Mouse (Mus musculus): ENCODE measurements around the gene Klf12. TPM values are rescaled to one million over a fixed set of nuclear protein-coding genes. Genes with fewer than 3 reads are reported as not detected.

Gene Klf12
- polyA plus RNA-seq, 1 experiment from 2014 or later: 5.5 TPM

DNA sequence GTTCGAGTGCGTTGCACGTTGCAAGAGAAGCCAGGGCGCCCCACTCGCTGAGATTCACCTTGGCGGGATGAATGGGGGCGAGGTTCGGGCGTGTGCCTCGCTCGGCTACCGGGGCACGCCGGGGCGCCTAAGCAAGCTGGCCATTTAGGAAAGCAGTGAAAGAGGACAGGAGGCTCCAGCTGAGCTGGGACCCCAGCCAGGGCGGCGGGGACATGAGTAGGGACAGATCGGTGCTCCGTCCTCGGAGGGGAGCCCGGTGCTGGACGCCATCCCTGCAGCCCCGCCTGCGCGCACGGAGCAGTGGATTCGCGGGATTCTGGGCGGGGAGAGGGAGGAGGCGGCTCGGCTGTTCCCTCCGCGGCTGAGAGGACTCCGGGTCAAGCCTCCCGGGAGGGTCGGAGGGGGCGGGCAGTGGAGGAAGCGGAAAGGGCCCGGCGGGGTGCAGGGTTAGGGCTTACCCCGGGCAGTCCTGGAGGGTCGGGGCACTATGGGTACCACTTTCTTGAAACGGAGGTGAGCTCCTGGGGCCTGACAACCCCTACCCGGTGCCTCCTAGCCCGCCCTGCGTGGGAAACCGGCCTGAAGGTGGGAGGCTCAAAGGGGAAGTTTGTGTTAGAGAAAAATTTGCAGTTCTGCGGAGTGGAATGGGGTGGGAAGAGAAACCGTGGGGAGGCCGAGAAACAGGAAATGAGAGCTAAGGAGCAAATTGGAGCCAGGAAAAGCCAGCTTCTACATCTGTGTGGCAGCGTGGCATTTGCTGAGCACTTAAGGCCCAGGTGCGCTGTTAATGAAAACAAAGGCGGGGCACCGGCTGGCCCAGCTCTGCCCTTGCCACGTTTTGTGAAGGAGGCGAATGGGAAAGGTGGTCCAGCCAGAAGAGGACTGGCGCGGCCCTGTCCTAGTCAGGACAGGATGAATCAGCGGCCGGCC, 1.4 kb upstream of the Klf12 start:
- peaks cover 22% of the 10 kb centered on the region for H3K4me1 ChIP-seq
- H3K27me3 ChIP-seq (replicated peaks): 0 out of 2 replicates have a peak, but pooled peaks cover 2% of the 10 kb centered on the region
- H3K9ac ChIP-seq: peak overlapping the region; percentile 83
- no peaks in the 10 kb centered on the region for H3K9me3 ChIP-seq
- H3K4me2 ChIP-seq: peak overlapping the region; percentile 99
- ATAC-seq (ENCODE audit: extremely low read depth, insufficient number of reproducible peaks, low FRiP score, low TSS enrichment): peak; percentile 44
- under 1% methylated on average over 60 of the region's 60 CpGs for WGBS
- peak overlapping the region; percentile 68 for H3K4me3 ChIP-seq
- H3K36me3 ChIP-seq: no peaks in the 10 kb centered on the region
- peak overlapping the region; percentile 82 for H3K27ac ChIP-seq (replicated peaks)

DNA sequence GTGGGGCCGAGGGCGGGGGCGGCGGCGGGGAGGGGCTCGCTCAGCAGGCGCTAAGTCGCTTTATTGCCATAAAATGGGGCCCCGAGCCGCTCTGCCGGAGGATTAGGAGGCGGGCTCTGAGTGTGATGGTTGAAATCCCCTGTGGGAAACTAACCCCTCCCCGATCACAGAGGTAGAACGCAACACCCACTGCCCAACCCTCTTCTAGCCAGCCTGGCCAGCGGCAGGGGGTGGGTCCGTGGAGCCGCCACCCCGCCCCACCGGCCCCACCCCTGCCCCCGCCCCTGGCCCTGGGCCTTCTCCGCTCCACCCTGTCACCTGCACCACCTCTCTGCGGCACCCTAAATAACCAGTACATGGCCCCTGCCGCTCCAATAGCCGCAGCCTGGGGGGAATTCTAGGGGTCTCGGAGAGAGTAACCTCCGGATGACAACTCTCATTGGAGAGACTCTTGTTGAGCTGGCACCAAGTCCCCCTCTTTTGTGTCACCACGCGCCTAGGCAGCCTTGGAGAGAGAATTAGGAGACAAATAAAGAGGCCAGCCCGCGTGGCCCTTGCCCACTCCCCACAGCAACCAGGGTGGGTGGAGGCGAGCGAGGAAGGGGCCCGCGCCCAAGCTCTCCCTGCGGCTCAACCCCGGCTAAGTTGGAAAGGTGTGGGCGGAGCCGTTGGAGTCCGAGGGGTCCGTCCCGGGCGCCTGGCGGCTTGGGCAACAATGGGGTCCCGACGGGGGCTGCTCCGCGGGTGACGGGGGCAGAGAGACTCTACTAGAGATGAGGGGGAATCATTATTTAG, 579 bp upstream of the Klf12 start:
- under 1% methylated on average over 35 of the region's 48 CpGs for WGBS
- Histone ChIP-seq H3K9ac (peak overlapping the region; percentile 83), H3K4me3 (peak overlapping the region; percentile 68)

DNA sequence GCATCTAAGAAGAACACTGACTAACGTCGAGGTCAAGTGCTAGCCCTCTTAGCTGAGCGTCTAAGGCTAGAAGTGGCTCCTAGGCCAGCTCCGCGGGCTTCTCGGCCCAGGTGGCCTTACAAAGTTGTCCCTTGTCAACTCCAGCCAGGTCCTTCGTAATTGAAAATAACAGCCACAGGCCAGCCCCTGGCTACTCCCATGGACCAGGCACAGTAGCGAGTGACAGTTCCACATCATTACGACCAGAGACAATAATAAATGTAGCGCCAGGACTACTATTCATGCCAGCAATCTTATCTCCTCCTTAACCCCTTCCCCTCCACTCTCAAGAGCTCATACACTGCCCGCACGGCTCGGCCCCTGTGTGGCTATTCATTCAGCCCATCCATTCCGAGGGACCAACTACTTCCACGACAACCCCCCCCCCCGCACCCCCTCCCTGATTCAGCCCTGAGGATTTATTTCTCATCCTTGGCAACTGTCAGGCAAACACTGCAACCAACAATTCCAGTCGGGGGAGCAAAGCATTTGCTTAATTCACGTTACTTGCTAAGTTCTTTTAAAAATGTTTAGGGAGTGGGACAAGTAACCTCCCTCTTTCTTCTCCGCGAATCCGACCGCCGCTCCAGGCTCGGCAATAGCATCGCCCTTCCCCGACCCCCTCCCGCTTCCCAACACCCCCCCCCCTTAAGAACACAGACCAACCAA, 914 bp downstream of the Klf12 start:
- H3K4me3 ChIP-seq: peak overlapping the region; percentile 68
- H3K36me3 ChIP-seq: no peaks in the 10 kb centered on the region
- peak overlapping the region; percentile 83 for H3K9ac ChIP-seq
- no peak for ATAC-seq (ENCODE audit: extremely low read depth, insufficient number of reproducible peaks, low FRiP score, low TSS enrichment)
- H3K4me1 ChIP-seq: peaks cover 22% of the 10 kb centered on the region
- H3K27me3 ChIP-seq (replicated peaks): no peaks in the 10 kb centered on the region
- WGBS: under 1% methylated on average over 27 of the region's 27 CpGs
- H3K4me2 ChIP-seq: peak overlapping the region; percentile 99
- H3K9me3 ChIP-seq: no peaks in the 10 kb centered on the region
- peak overlapping the region; percentile 82 for H3K27ac ChIP-seq (replicated peaks)

More for the DNA sequence above, 579 bp upstream of the Klf12 start:
- Histone ChIP-seq H3K27ac (replicated peaks) (peak overlapping the region; percentile 82), H3K4me1 (peaks cover 22% of the 10 kb centered on the region), H3K4me2 (peak overlapping the region; percentile 99), H3K36me3 (no peaks in the 10 kb centered on the region), H3K9me3 (no peaks in the 10 kb centered on the region), H3K27me3 (replicated peaks) (0 out of 2 replicates have a peak, but pooled peaks cover 2% of the 10 kb centered on the region)
- ATAC-seq (ENCODE audit: extremely low read depth, insufficient number of reproducible peaks, low FRiP score, low TSS enrichment): peak; percentile 67

DNA sequence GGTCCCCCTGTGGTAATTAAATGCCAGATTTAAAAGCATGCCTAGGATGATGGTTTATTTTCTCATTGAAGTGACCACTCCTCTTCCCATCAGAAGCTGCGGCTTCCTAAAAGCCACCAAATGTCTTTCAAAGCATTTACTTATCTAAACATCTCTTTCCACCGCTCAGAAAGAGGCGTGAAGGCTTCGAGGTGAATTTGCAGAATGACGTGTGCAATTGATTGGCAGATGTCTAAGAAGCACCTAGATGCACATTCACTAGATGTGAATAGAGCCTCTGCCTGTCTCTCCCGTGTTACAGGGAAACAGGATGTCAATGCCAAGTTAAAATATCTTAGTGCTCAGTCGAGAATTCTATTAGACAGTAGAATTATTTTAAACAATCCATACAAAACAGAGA, 1.8 kb downstream of the Klf12 start:
- peak overlapping the region; percentile 68 for H3K4me3 ChIP-seq
- H3K36me3 ChIP-seq: no peaks in the 10 kb centered on the region
- H3K9me3 ChIP-seq: no peaks in the 10 kb centered on the region
- no peak overlapping the region for H3K27ac ChIP-seq (replicated peaks)
- peaks cover 22% of the 10 kb centered on the region for H3K4me1 ChIP-seq
- no peak for ATAC-seq (ENCODE audit: extremely low read depth, insufficient number of reproducible peaks, low FRiP score, low TSS enrichment)
- 13% methylated on average over 7 of the region's 7 CpGs for WGBS
- H3K4me2 ChIP-seq: peak overlapping the region; percentile 99
- peak overlapping the region; percentile 21; the same call in 1 of the 2 replicates for H3K9ac ChIP-seq
- no peaks in the 10 kb centered on the region for H3K27me3 ChIP-seq (replicated peaks)

DNA sequence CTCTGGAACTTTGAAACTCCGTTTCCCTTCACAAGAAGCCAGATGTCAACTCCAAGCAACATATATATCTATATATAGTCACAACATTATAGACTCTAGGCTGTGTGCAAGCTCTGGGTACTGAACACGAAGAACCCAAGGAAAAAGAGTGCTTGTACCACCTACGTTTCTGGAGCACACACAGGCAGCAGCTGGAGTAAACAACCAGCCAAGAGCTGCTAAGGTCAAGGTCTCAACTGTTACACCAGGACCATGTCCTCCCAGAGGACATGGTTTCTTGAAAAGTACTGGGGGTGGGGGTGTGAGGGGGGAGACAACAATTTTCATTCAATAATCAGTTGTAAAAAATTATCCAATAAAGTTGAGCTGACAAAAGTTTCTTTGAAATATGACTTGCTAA, 2.7 kb downstream of the Klf12 start:
- Histone ChIP-seq H3K9ac (no peak overlapping the region), H3K4me2 (no peak overlapping the region), H3K27me3 (replicated peaks) (no peaks in the 10 kb centered on the region), H3K9me3 (no peaks in the 10 kb centered on the region), H3K4me3 (no peak overlapping the region), H3K27ac (replicated peaks) (no peak overlapping the region), H3K4me1 (peaks cover 16% of the 10 kb centered on the region), H3K36me3 (no peaks in the 10 kb centered on the region)
- 43% methylated on average over 3 of the region's 3 CpGs for WGBS
- no peak for ATAC-seq (ENCODE audit: extremely low read depth, insufficient number of reproducible peaks, low FRiP score, low TSS enrichment)

DNA sequence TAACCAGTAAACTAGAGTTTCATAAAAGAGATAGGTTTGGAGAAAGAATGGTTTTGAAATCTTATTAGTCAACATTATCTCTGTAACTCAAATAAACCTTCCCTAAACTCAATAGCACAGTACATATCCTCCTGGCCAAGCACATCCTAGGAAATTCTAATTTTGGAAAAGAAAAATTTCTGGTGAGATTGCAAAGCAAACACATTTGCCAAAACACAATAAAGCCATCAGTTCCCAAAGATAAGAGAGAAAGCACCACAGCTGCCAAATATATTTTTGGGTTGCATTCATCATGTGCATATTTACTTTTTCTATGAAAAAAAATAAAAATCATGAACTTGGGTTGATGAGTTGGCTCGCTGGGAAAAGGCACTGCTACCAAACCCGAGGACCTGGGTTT, 10.3 kb downstream of the Klf12 start:
- no peak overlapping the region for H3K4me3 ChIP-seq
- no peaks in the 10 kb centered on the region for H3K9me3 ChIP-seq
- H3K36me3 ChIP-seq: no peaks in the 10 kb centered on the region
- no peaks in the 10 kb centered on the region for H3K4me1 ChIP-seq
- 70% methylated on average over 2 of the region's 2 CpGs for WGBS
- no peak for ATAC-seq (ENCODE audit: extremely low read depth, insufficient number of reproducible peaks, low FRiP score, low TSS enrichment)
- no peaks in the 10 kb centered on the region for H3K27me3 ChIP-seq (replicated peaks)
- no peak overlapping the region for H3K4me2 ChIP-seq
- H3K9ac ChIP-seq: no peak overlapping the region
- no peak overlapping the region for H3K27ac ChIP-seq (replicated peaks)

DNA sequence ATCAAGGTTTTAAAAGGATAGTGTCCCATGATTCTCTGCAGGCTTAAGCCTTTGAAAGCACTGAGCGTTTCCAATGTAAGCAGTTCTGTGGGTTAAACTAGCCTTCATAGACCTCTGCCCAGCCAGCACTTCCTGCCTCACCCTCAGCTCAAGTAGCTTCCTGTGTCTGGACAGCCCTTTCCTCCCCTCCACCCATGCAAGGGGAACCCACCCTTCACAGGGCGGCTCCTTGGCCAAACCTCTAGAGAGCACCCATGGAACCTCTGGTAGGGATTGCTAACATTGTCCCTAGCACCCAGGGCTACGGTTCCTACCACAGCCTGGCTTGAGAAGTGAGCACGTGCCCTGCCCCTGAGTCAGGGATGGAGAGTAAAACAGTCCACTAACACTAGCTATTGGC, 23.9 kb downstream of the Klf12 start:
- H3K9me3 ChIP-seq: no peaks in the 10 kb centered on the region
- no peak overlapping the region for H3K9ac ChIP-seq
- H3K36me3 ChIP-seq: no peaks in the 10 kb centered on the region
- no peak; the same call in 1 of the 2 replicates for ATAC-seq (ENCODE audit: extremely low read depth, insufficient number of reproducible peaks, low FRiP score, low TSS enrichment)
- 56% methylated on average over 4 of the region's 4 CpGs for WGBS
- no peaks in the 10 kb centered on the region for H3K27me3 ChIP-seq (replicated peaks)
- H3K4me2 ChIP-seq: no peak overlapping the region
- no peak overlapping the region for H3K4me3 ChIP-seq
- peaks cover 11% of the 10 kb centered on the region for H3K4me1 ChIP-seq
- H3K27ac ChIP-seq (replicated peaks): peak overlapping the region; percentile 8; the same call in 1 of the 2 replicates

DNA sequence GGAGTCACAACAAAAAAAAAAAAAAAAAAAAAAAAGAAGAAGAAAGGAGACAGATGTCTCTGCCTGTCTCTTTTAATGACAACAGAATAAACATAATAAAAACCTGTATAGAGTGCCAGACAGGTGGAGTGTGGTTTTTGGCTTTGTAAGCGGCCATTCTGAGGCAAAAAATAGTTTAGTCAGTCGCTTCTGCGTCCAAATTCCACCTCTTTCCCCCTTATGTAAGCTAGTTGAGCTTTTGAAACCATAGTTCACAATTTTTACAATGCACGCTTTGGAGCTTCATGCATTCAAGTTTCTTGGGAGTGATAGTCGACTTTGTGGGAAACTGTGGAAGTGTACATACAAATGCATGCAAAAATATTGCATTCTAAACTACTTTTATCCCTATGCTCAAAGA, 41.4 kb downstream of the Klf12 start:
- H3K27me3 ChIP-seq (replicated peaks): no peaks in the 10 kb centered on the region
- no peaks in the 10 kb centered on the region for H3K36me3 ChIP-seq
- H3K4me2 ChIP-seq: no peak overlapping the region
- H3K9ac ChIP-seq: no peak overlapping the region
- WGBS: 80% methylated on average over 5 of the region's 5 CpGs
- no peak overlapping the region for H3K27ac ChIP-seq (replicated peaks)
- H3K4me1 ChIP-seq: no peaks in the 10 kb centered on the region
- H3K4me3 ChIP-seq: no peak overlapping the region
- ATAC-seq (ENCODE audit: extremely low read depth, insufficient number of reproducible peaks, low FRiP score, low TSS enrichment): no peak
- no peaks in the 10 kb centered on the region for H3K9me3 ChIP-seq

DNA sequence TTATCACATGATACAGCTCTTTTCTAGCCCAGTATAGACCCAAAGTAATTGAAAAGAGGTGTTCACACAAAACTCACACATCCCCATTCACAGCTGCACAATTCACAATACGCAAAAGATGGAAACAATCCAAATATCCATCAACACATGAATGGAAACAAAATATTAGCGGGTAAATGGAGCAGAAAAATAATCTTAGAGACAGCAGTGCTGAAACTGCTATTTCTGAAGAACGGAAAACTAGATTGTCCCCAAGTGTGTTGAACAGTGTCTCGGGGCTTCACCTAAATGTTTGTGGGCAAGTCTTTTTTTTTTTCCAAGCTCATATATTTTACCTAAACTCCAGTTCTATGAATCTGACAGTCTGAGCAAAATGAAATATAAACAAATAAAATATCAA, 44.6 kb downstream of the Klf12 start:
- no peak overlapping the region for H3K9ac ChIP-seq
- no peak overlapping the region for H3K27ac ChIP-seq (replicated peaks)
- H3K4me3 ChIP-seq: no peak overlapping the region
- no peak overlapping the region for H3K4me2 ChIP-seq
- no peaks in the 10 kb centered on the region for H3K9me3 ChIP-seq
- peaks cover 16% of the 10 kb centered on the region for H3K4me1 ChIP-seq
- H3K36me3 ChIP-seq: no peaks in the 10 kb centered on the region
- 65% methylated on average over 4 of the region's 4 CpGs for WGBS
- no peaks in the 10 kb centered on the region for H3K27me3 ChIP-seq (replicated peaks)
- no peak for ATAC-seq (ENCODE audit: extremely low read depth, insufficient number of reproducible peaks, low FRiP score, low TSS enrichment)

DNA sequence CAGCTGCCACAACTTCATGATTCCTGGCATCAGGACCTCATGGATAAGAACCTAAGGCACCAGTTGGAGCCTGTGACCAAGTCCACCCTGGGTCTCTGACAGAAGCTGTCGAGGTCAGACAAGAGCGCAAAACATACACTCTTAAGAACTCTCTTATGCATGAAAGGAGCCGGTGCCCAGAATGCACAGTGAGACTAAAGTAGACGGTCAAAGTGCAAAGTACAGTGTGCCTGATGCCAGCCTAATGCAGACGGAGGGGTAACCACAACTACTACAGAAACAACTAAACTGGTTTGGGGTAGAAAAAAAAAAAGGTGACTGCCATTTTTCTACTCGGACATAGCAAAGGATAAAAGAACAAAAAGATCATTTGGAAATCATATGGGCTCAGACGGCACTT, 47.7 kb downstream of the Klf12 start:
- Histone ChIP-seq H3K4me3 (no peak overlapping the region), H3K9ac (no peak overlapping the region), H3K9me3 (no peaks in the 10 kb centered on the region), H3K4me2 (no peak overlapping the region), H3K27me3 (replicated peaks) (no peaks in the 10 kb centered on the region), H3K36me3 (no peaks in the 10 kb centered on the region), H3K4me1 (peaks cover 30% of the 10 kb centered on the region), H3K27ac (replicated peaks) (no peak overlapping the region)
- WGBS: 69% methylated on average over 7 of the region's 7 CpGs
- no peak for ATAC-seq (ENCODE audit: extremely low read depth, insufficient number of reproducible peaks, low FRiP score, low TSS enrichment)

DNA sequence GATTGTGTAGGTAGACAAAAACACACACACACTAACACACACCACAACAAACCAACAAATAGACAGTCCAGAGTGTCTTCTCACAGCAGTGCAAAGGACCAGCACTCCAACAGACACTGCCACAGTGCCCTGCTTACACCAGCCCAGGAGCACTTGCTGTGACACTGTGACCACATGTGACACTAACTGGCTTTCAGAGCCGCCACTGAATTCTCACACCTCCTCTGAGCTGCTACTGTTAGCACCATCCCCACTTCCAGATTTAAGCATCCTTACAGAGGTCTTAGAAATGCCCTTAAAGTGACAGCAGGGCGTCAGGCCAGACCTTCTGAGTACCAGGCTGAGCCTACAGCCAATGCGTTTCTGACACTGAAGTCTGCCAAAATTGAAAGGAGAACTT, 48.7 kb downstream of the Klf12 start:
- 26% methylated on average over 3 of the region's 3 CpGs for WGBS
- Histone ChIP-seq H3K36me3 (no peaks in the 10 kb centered on the region), H3K4me2 (no peak overlapping the region), H3K4me3 (no peak overlapping the region), H3K27me3 (replicated peaks) (no peaks in the 10 kb centered on the region), H3K4me1 (peaks cover 30% of the 10 kb centered on the region), H3K27ac (replicated peaks) (no peak overlapping the region), H3K9me3 (no peaks in the 10 kb centered on the region), H3K9ac (no peak overlapping the region)
- ATAC-seq (ENCODE audit: extremely low read depth, insufficient number of reproducible peaks, low FRiP score, low TSS enrichment): no peak

Data from heart, embryonic 13.5 days (tissue).